In genomic region chr17:6782611-6783005, GRCm38 (mm10) we compare ENCODE assay signal across 8 mouse cellular contexts. TPM values are rescaled to one million over a fixed set of nuclear protein-coding genes. Genes with fewer than 3 reads are reported as not detected.
A peak's percentile ranks its signal among the peaks of the same experiment; 100 is the strongest.
DNase-seq lines count a peak whose midpoint lies in the region; ATAC-seq and TF ChIP-seq lines count a peak whose summit lies in the region.

TSS of gene Ezr (minus strand) at chr17:6782784.

- no peaks in the 10 kb centered on the region for H3K36me3 ChIP-seq in embryonic facial prominence, embryonic 13.5 days
- H3K36me3 ChIP-seq in kidney, adult 2 months (ENCODE audit: control insufficient read depth, insufficient read depth, low read length), result no peaks in the 10 kb centered on the region
- H3K36me3 ChIP-seq in limb, embryonic 14.5 days (ENCODE audit: control insufficient read depth, insufficient read depth, low read length), result no peaks in the 10 kb centered on the region
- H3K36me3 ChIP-seq in midbrain, embryonic 16.5 days (ENCODE audit: control insufficient read depth, insufficient read depth, low read length), result no peaks in the 10 kb centered on the region

- peak within 1 kb of the TSS; percentile 66 for H3K4me3 ChIP-seq in embryonic facial prominence, embryonic 13.5 days
- peak within 1 kb of the TSS; percentile 97 for H3K4me3 ChIP-seq in kidney, adult 2 months (ENCODE audit: insufficient read depth, low read depth, low read length)
- peak within 1 kb of the TSS; percentile 78 for H3K4me3 ChIP-seq in limb, embryonic 14.5 days (replicated peaks; ENCODE audit: low read length)
- peak within 1 kb of the TSS; percentile 69 for H3K4me3 ChIP-seq in midbrain, embryonic 16.5 days (ENCODE audit: low read depth, low read length)

- WGBS in embryonic facial prominence, embryonic 13.5 days, result 0% methylated on average over 52 of the region's 52 CpGs
- 1% methylated on average over 52 of the region's 52 CpGs for WGBS in kidney, adult 2 months
- WGBS in limb, embryonic 14.5 days, result 2% methylated on average over 29 of the region's 52 CpGs
- under 1% methylated on average over 50 of the region's 52 CpGs for WGBS in midbrain, embryonic 16.5 days

- peaks cover 37% of the 10 kb centered on the region for H3K27me3 ChIP-seq in embryonic facial prominence, embryonic 13.5 days
- H3K27me3 ChIP-seq in kidney, adult 2 months (replicated peaks; ENCODE audit: control insufficient read depth, insufficient read depth, low read length), result no peaks in the 10 kb centered on the region
- H3K27me3 ChIP-seq in limb, embryonic 14.5 days (ENCODE audit: control insufficient read depth, insufficient read depth, low read length), result no peaks in the 10 kb centered on the region
- peaks cover 38% of the 10 kb centered on the region for H3K27me3 ChIP-seq in midbrain, embryonic 16.5 days (ENCODE audit: control insufficient read depth, insufficient read depth, low read depth, low read length)

- H3K9ac ChIP-seq in embryonic facial prominence, embryonic 13.5 days, result peak within 1 kb of the TSS; percentile 78
- peak within 1 kb of the TSS; percentile 89 for H3K9ac ChIP-seq in limb, embryonic 14.5 days (ENCODE audit: low read depth, low read length, severe bottlenecking)
- peak within 1 kb of the TSS; percentile 64 for H3K9ac ChIP-seq in midbrain, embryonic 16.5 days (ENCODE audit: low read depth, low read length)

- TF ChIP-seq POLR2A in kidney, adult 2 months (IDR thresholded peaks at IDR 0.05; ENCODE audit: low read depth, low read length), result peak; percentile 95
- TF ChIP-seq POLR2A in limb, embryonic 14.5 days (IDR thresholded peaks at IDR 0.05; ENCODE audit: borderline replicate concordance, extremely low read depth, insufficient read depth, insufficient read length), result peak; percentile 79; the same call in 1 of the 2 replicates

- peaks cover 25% of the 10 kb centered on the region for H3K4me1 ChIP-seq in embryonic facial prominence, embryonic 13.5 days
- H3K4me1 ChIP-seq in kidney, adult 2 months (ENCODE audit: control insufficient read depth, insufficient read depth, low read length), result peaks cover 8% of the 10 kb centered on the region
- H3K4me1 ChIP-seq in limb, embryonic 14.5 days (ENCODE audit: control insufficient read depth, insufficient read depth, low read length), result peaks cover 9% of the 10 kb centered on the region; the same call in 1 of the 2 replicates
- H3K4me1 ChIP-seq in midbrain, embryonic 16.5 days (ENCODE audit: control insufficient read depth, insufficient read depth, low read length), result peaks cover 16% of the 10 kb centered on the region

- H3K4me2 ChIP-seq in embryonic facial prominence, embryonic 13.5 days, result peak within 1 kb of the TSS; percentile 89
- peak within 1 kb of the TSS; percentile 71 for H3K4me2 ChIP-seq in limb, embryonic 14.5 days (replicated peaks; ENCODE audit: low read depth, low read length, severe bottlenecking)
- H3K4me2 ChIP-seq in midbrain, embryonic 16.5 days (ENCODE audit: low read length), result peak within 1 kb of the TSS; percentile 97

- no peak for TF ChIP-seq CTCF in kidney, adult 2 months (conservative IDR thresholded peaks at IDR 0.05; ENCODE audit: insufficient read depth, insufficient read length, low read depth, low read length)

- DNase-seq in A20 (ENCODE audit: low read depth, low spot score), result peak; percentile 95
- DNase-seq in adrenal gland, postnatal 36 days, result peak; percentile 91 to 93
- DNase-seq in heart, adult 18-20 months, result peak; percentile 93 to 94
- peak; percentile 94 for DNase-seq in kidney, adult 2 months
- peak; percentile 88 for DNase-seq in limb, embryonic 14.5 days (ENCODE audit: low spot score)
- DNase-seq in spleen, postnatal 14 days (ENCODE audit: low spot score in 2 of 2), result peak; percentile 87 to 90

- peak within 1 kb of the TSS; percentile 84 for H3K27ac ChIP-seq in embryonic facial prominence, embryonic 13.5 days
- peak within 1 kb of the TSS; percentile 96 for H3K27ac ChIP-seq in kidney, adult 2 months (ENCODE audit: insufficient read depth, low read depth, low read length)
- H3K27ac ChIP-seq in limb, embryonic 14.5 days (replicated peaks; ENCODE audit: low read depth, low read length), result peak within 1 kb of the TSS; percentile 87
- 0 out of 2 replicates have a peak within 1 kb of the TSS, but pooled peaks have one; percentile 18 for H3K27ac ChIP-seq in midbrain, embryonic 16.5 days (ENCODE audit: low read length)

- peak; percentile 76; the same call in 1 of the 2 replicates for ATAC-seq in embryonic facial prominence, embryonic 13.5 days (ENCODE audit: insufficient number of reproducible peaks, insufficient read depth, low FRiP score, low TSS enrichment, low read depth)
- ATAC-seq in limb, embryonic 14.5 days (ENCODE audit: low FRiP score, low read depth), result peak; percentile 80
- peak; percentile 60 for ATAC-seq in midbrain, embryonic 16.5 days

- no peaks in the 10 kb centered on the region for H3K9me3 ChIP-seq in embryonic facial prominence, embryonic 13.5 days
- no peaks in the 10 kb centered on the region for H3K9me3 ChIP-seq in limb, embryonic 14.5 days (ENCODE audit: control insufficient read depth, low read length)
- H3K9me3 ChIP-seq in midbrain, embryonic 16.5 days (replicated peaks; ENCODE audit: control insufficient read depth, low read length, poor library complexity, severe bottlenecking), result no peaks in the 10 kb centered on the region

RNA-seq across cellular contexts. Expression of gene Ezr, which starts in this region (rescaled TPM):
- 10 to 100 TPM; 21.9 to 27.4 TPM for total RNA-seq in adrenal gland, postnatal 36 days (2021)
- polyA plus RNA-seq in embryonic facial prominence, embryonic 13.5 days (2015; fragmentation: Nextera tagmentation; extraction: Ambion mirVana), result 51.5 and 60.4 TPM in 2 replicates
- total RNA-seq in heart, adult 18-20 months (2021), result 10 to 100 TPM; 32.5 to 36.9 TPM
- polyA plus RNA-seq in kidney, adult 2 months (2012; rRNA removed), result 129 and 152 TPM in 2 replicates
- 26.5 and 39.2 TPM in 2 replicates for polyA plus RNA-seq in limb, embryonic 14.5 days (2012; rRNA removed)
- polyA plus RNA-seq in limb, embryonic 14.5 days (2014; fragmentation: Nextera tagmentation; extraction: Ambion mirVana), result 67.2 and 71.3 TPM in 2 replicates
- 31.9 and 36.8 TPM in 2 replicates for polyA plus RNA-seq in midbrain, embryonic 16.5 days (2015; fragmentation: Nextera tagmentation; extraction: Ambion mirVana)

Comparison
In these comparisons a context has a peak if more than half of its experiments do, and no peak if none do; other contexts are left out.
1. Peak in every context shown above with its lines: DNase-seq, ATAC-seq, H3K4me3 ChIP-seq and H3K27ac ChIP-seq.
2. H3K27ac ChIP-seq: peak in every context shown above with its lines; median percentile 96 in kidney, adult 2 months; 87 in limb, embryonic 14.5 days; 84 in embryonic facial prominence, embryonic 13.5 days; 18 in midbrain, embryonic 16.5 days.